Mouse (Mus musculus) olfactory bulb, adult 2 months (tissue): ENCODE results near the gene Tgfb2. TPM values are rescaled to one million over a fixed set of nuclear protein-coding genes. Genes with fewer than 3 reads are reported as not detected.

Experiments used
- H3K27ac ChIP-seq: fragments of 200-500 bp; 2 replicates; pipeline ENCODE4 v1.5.1; 2012; ENCODE audit warnings: low read depth, low read length; ENCODE audit not compliant: insufficient read depth
- H3K4me1 ChIP-seq: fragments of 200-500 bp; 2 replicates; pipeline ENCODE4 v1.6.1; 2012; ENCODE audit warnings: low read length; ENCODE audit not compliant: control insufficient read depth, insufficient read depth
- H3K4me3 ChIP-seq: fragments of 200-500 bp; 2 replicates; pipeline ENCODE4 v1.5.1; 2012; ENCODE audit warnings: mild to moderate bottlenecking, low read depth, low read length, moderate library complexity; ENCODE audit not compliant: insufficient read depth
- CTCF ChIP-seq: fragments of 200-500 bp; IDR thresholded peaks from 2 replicates; pipeline ENCODE4 v1.5.1; 2012; ENCODE audit warnings: low read depth, mild to moderate bottlenecking, low read length, moderate library complexity; ENCODE audit not compliant: insufficient read depth
- POLR2A ChIP-seq: fragments of 200-500 bp; IDR thresholded peaks from 2 replicates; pipeline ENCODE4 v1.6.1; 2012; ENCODE audit warnings: mild to moderate bottlenecking, low read depth, low read length, moderate library complexity; ENCODE audit not compliant: insufficient read depth
- WGBS: fragments of 180-500 bp; shearing (Covaris S2); methylation state at CpG from one replicate; pipeline ENCODE4 v1.1.7; 2018; 5-methylcytosine and 5-hydroxymethylcytosine counted together
- polyA plus RNA-seq: library from polyadenylated mRNA; stranded (reverse); fragments of >200 nt; gene quantifications from 2 replicates; pipeline ENCODE4 v1.2.4, GENCODE M21; 2012; ENCODE audit warnings: low replicate concordance; ENCODE audit not compliant: missing spikeins, insufficient read depth, insufficient read length

Gene Tgfb2
- polyA plus RNA-seq, 1 experiment = not detected

- H3K4me1 ChIP-seq = no peaks in the 10 kb centered on the region
- no peak overlapping the region for H3K4me3 ChIP-seq
- no peak overlapping the region for H3K27ac ChIP-seq
- WGBS = 94% methylated on average over 10 of the region's 10 CpGs
- no peak for TF ChIP-seq CTCF
- no peak for TF ChIP-seq POLR2A
These were observed 42.8 kb downstream of the Tgfb2 start for GRCm38 (mm10) chr1:186662996-186663395.

GRCm38 (mm10) chr1:186661206-186661921 is 44.4 kb downstream of the Tgfb2 start:
- Histone ChIP-seq H3K27ac (no peak overlapping the region), H3K4me3 (no peak overlapping the region), H3K4me1 (no peaks in the 10 kb centered on the region)
- 72% methylated on average over 15 of the region's 15 CpGs for WGBS
- TF ChIP-seq CTCF (no peak), POLR2A (no peak)

GRCm38 (mm10) chr1:186658783-186659182 is 47.0 kb downstream of the Tgfb2 start:
- TF ChIP-seq POLR2A = no peak
- no peak for TF ChIP-seq CTCF
- H3K4me3 ChIP-seq = no peak overlapping the region
- H3K27ac ChIP-seq = no peak overlapping the region
- 62% methylated on average over 11 of the region's 11 CpGs for WGBS
- no peaks in the 10 kb centered on the region for H3K4me1 ChIP-seq

- TF ChIP-seq POLR2A (no peak), CTCF (no peak)
- WGBS = 89% methylated on average over 16 of the region's 16 CpGs
- Histone ChIP-seq H3K4me3 (no peak overlapping the region), H3K27ac (no peak overlapping the region), H3K4me1 (peaks cover 4% of the 10 kb centered on the region; the same call in 1 of the 2 replicates)
These were observed 48.1 kb downstream of the Tgfb2 start for GRCm38 (mm10) chr1:186657559-186658219.

GRCm38 (mm10) chr1:186656732-186657329 is 49.0 kb downstream of the Tgfb2 start:
- TF ChIP-seq POLR2A = no peak
- TF ChIP-seq CTCF = no peak
- Histone ChIP-seq H3K4me1 (peaks cover 4% of the 10 kb centered on the region; the same call in 1 of the 2 replicates), H3K27ac (no peak overlapping the region), H3K4me3 (no peak overlapping the region)
- WGBS = 96% methylated on average over 5 of the region's 5 CpGs

GRCm38 (mm10) chr1:186656201-186656600 is 49.6 kb downstream of the Tgfb2 start:
- Histone ChIP-seq H3K4me3 (no peak overlapping the region), H3K4me1 (peaks cover 4% of the 10 kb centered on the region; the same call in 1 of the 2 replicates), H3K27ac (peak overlapping the region; percentile 13; the same call in 1 of the 2 replicates)
- 85% methylated on average over 1 of the region's 1 CpGs for WGBS
- TF ChIP-seq CTCF (no peak), POLR2A (no peak)

- TF ChIP-seq POLR2A (no peak), CTCF (no peak)
- peaks cover 4% of the 10 kb centered on the region; the same call in 1 of the 2 replicates for H3K4me1 ChIP-seq
- WGBS = 58% methylated on average over 4 of the region's 4 CpGs
- H3K4me3 ChIP-seq = no peak overlapping the region
- H3K27ac ChIP-seq = no peak overlapping the region
These were observed 50.7 kb downstream of the Tgfb2 start for GRCm38 (mm10) chr1:186655096-186655495.

- Histone ChIP-seq H3K4me3 (no peak overlapping the region), H3K4me1 (peaks cover 4% of the 10 kb centered on the region; the same call in 1 of the 2 replicates), H3K27ac (no peak overlapping the region)
- no peak for TF ChIP-seq CTCF
- no peak for TF ChIP-seq POLR2A
- 75% methylated on average over 8 of the region's 8 CpGs for WGBS
These were observed 53.6 kb downstream of the Tgfb2 start for GRCm38 (mm10) chr1:186652208-186652607.

- no peak overlapping the region for H3K4me3 ChIP-seq
- no peak overlapping the region for H3K27ac ChIP-seq
- 58% methylated on average over 4 of the region's 4 CpGs for WGBS
- peaks cover 4% of the 10 kb centered on the region; the same call in 1 of the 2 replicates for H3K4me1 ChIP-seq
- TF ChIP-seq CTCF (no peak), POLR2A (no peak)
These were observed 55.8 kb downstream of the Tgfb2 start for GRCm38 (mm10) chr1:186650011-186650410.
